Mouse (Mus musculus) heart, postnatal 0 days (tissue): ENCODE data around the gene Rab11fip5. TPM values are rescaled to one million over a fixed set of nuclear protein-coding genes. Genes with fewer than 3 reads are reported as not detected.

Source experiments
- ATAC-seq: fragments of 200-750 bp; cut with Nextera tagmentation; 2 replicates; pipeline ENCODE4 v1.8.0; 2017; ENCODE audit warnings: low read depth, moderate number of reproducible peaks, moderate library complexity; ENCODE audit not compliant: insufficient read depth
- DNase-seq: peaks from one replicate; pipeline ENCODE4 v3.0.0-alpha.2; 2016; ENCODE audit warnings: low spot score
- H3K27ac ChIP-seq: fragments of 300-500 bp; sonication (generic); 2 replicates; pipeline ENCODE4 v1.5.1; 2014; ENCODE audit warnings: low read depth, mild to moderate bottlenecking
- H3K27me3 ChIP-seq: fragments of 300-500 bp; sonication (generic); 2 replicates; pipeline ENCODE4 v1.6.1; 2014; ENCODE audit warnings: low read length, mixed read lengths; ENCODE audit not compliant: control insufficient read depth, insufficient read depth
- H3K36me3 ChIP-seq: fragments of 300-500 bp; sonication (generic); replicated peaks from 2 replicates; pipeline ENCODE4 v1.6.1; 2014; ENCODE audit warnings: low read length, mixed read lengths; ENCODE audit not compliant: control insufficient read depth, insufficient read depth
- H3K4me1 ChIP-seq: fragments of 300-500 bp; sonication (generic); 2 replicates; pipeline ENCODE4 v1.6.1; 2014; ENCODE audit warnings: antibody characterized with exemption; ENCODE audit not compliant: control insufficient read depth, insufficient read depth
- H3K4me2 ChIP-seq: fragments of 300-500 bp; sonication (generic); 2 replicates; pipeline ENCODE4 v1.6.1; 2014; ENCODE audit warnings: low read depth, mild to moderate bottlenecking, low read length, moderate library complexity
- H3K4me3 ChIP-seq: fragments of 300-500 bp; sonication (generic); 2 replicates; pipeline ENCODE4 v1.5.1; 2014; ENCODE audit warnings: low read depth, low read length
- H3K9ac ChIP-seq: fragments of 300-500 bp; sonication (generic); replicated peaks from 2 replicates; pipeline ENCODE4 v1.6.1; 2014; ENCODE audit warnings: low read depth, low read length, mixed read lengths
- H3K9me3 ChIP-seq: fragments of 300-500 bp; sonication (generic); replicated peaks from 2 replicates; pipeline ENCODE4 v1.6.1; 2016; ENCODE audit warnings: low read length; ENCODE audit not compliant: control insufficient read depth
- CTCF ChIP-seq: IDR thresholded peaks from 2 replicates; pipeline ENCODE4 v1.5.1; 2016; ENCODE audit warnings: antibody characterized with exemption, control low read depth, low read depth
- EP300 ChIP-seq: IDR thresholded peaks from 2 replicates; pipeline ENCODE4 v1.6.1; 2016; ENCODE audit warnings: antibody characterized with exemption, low read depth
- WGBS: fragments of 180-500 bp; shearing (Covaris S2); extraction: QIAGEN DNeasy Blood & Tissue Kit; methylation state at CpG from one replicate; pipeline ENCODE4 v1.1.7; 2014; 5-methylcytosine and 5-hydroxymethylcytosine counted together
- polyA plus RNA-seq: library from polyadenylated mRNA; unstranded; fragments of >200 nt; fragmentation: Nextera tagmentation; extraction: Ambion mirVana; gene quantifications from 2 replicates; pipeline ENCODE4 v1.2.1, GENCODE M21; 2015
- total RNA-seq: library from RNA; depleted of rRNA; stranded (reverse); fragments of >200 nt; gene quantifications from 2 replicates; pipeline ENCODE4 v1.2.3, GENCODE M21; 2014; ENCODE audit warnings: low replicate concordance

The Rab11fip5 gene
- total and polyA plus RNA-seq, 2 experiments from 2014 or later, result 38.2 to 91.3 TPM

- H3K4me1 ChIP-seq, result peaks cover 13% of the 10 kb centered on the region
- H3K9ac ChIP-seq, result no peak overlapping the region
- DNase-seq (peak; percentile 88), ATAC-seq (peak; percentile 75)
- no peak overlapping the region for H3K4me3 ChIP-seq
- H3K27me3 ChIP-seq, result no peaks in the 10 kb centered on the region
- H3K4me2 ChIP-seq, result no peak overlapping the region
- TF ChIP-seq EP300 (no peak), CTCF (peak; percentile 96)
- peaks cover 41% of the 10 kb centered on the region for H3K36me3 ChIP-seq
- no peak overlapping the region for H3K27ac ChIP-seq
- H3K9me3 ChIP-seq, result no peaks in the 10 kb centered on the region
- 39% methylated on average over 6 of the region's 6 CpGs for WGBS
Measured at GRCm38 (mm10) chr6:85346028-85346634, 28.3 kb downstream of the Rab11fip5 start.

GRCm38 (mm10) chr6:85344929-85345328 is 29.5 kb downstream of the Rab11fip5 start:
- no peak overlapping the region for H3K4me2 ChIP-seq
- H3K4me1 ChIP-seq, result peaks cover 10% of the 10 kb centered on the region
- no peak for TF ChIP-seq CTCF
- TF ChIP-seq EP300, result no peak
- H3K9me3 ChIP-seq, result no peaks in the 10 kb centered on the region
- no peaks in the 10 kb centered on the region for H3K27me3 ChIP-seq
- DNase-seq (no peak), ATAC-seq (no peak)
- no peak overlapping the region for H3K4me3 ChIP-seq
- no peak overlapping the region for H3K9ac ChIP-seq
- H3K36me3 ChIP-seq, result peaks cover 51% of the 10 kb centered on the region
- no peak overlapping the region for H3K27ac ChIP-seq

- Histone ChIP-seq H3K4me2 (no peak overlapping the region), H3K27me3 (no peaks in the 10 kb centered on the region), H3K9me3 (no peaks in the 10 kb centered on the region), H3K36me3 (peaks cover 53% of the 10 kb centered on the region), H3K9ac (no peak overlapping the region), H3K27ac (no peak overlapping the region), H3K4me1 (no peaks in the 10 kb centered on the region), H3K4me3 (no peak overlapping the region)
- ATAC-seq (no peak), DNase-seq (no peak)
- 87% methylated on average over 8 of the region's 8 CpGs for WGBS
- TF ChIP-seq EP300 (no peak), CTCF (no peak)
Measured at GRCm38 (mm10) chr6:85343027-85343426, 31.4 kb downstream of the Rab11fip5 start.

GRCm38 (mm10) chr6:85341814-85342501 is 32.5 kb downstream of the Rab11fip5 start:
- DNase-seq (no peak), ATAC-seq (no peak)
- H3K36me3 ChIP-seq, result peaks cover 53% of the 10 kb centered on the region
- no peaks in the 10 kb centered on the region for H3K9me3 ChIP-seq
- TF ChIP-seq EP300 (no peak), CTCF (no peak)
- H3K4me3 ChIP-seq, result no peak overlapping the region
- H3K27ac ChIP-seq, result no peak overlapping the region
- no peaks in the 10 kb centered on the region for H3K4me1 ChIP-seq
- 69% methylated on average over 13 of the region's 13 CpGs for WGBS
- H3K9ac ChIP-seq, result no peak overlapping the region
- H3K4me2 ChIP-seq, result no peak overlapping the region
- no peaks in the 10 kb centered on the region for H3K27me3 ChIP-seq

- Histone ChIP-seq H3K36me3 (peaks cover 67% of the 10 kb centered on the region), H3K9ac (no peak overlapping the region), H3K27ac (no peak overlapping the region), H3K9me3 (no peaks in the 10 kb centered on the region), H3K27me3 (no peaks in the 10 kb centered on the region), H3K4me1 (no peaks in the 10 kb centered on the region), H3K4me2 (no peak overlapping the region), H3K4me3 (no peak overlapping the region)
- DNase-seq (no peak), ATAC-seq (no peak)
- WGBS, result 71% methylated on average over 12 of the region's 12 CpGs
- TF ChIP-seq CTCF (no peak), EP300 (no peak)
Measured at GRCm38 (mm10) chr6:85340184-85340583, 34.2 kb downstream of the Rab11fip5 start.
